Mouse (Mus musculus): ENCODE measurements at regions not wholly inside any gene's neighbourhood (a gene's known extent, or its start where the extent isn't known, plus 50 kb on each side); places are given as distances from the start of the nearest gene placed in this dataset.
A peak's percentile ranks its signal among the peaks of the same experiment; 100 is the strongest.
"Not testable (repeated sequence)": the region's sequence is repeated elsewhere in the genome, so short reads cannot be mapped to it uniquely, and the experiment has no call there.

GRCm38 (mm10) chr5:118461967-118462366 is 98.5 kb upstream of the Med13l start:
- no peak for DNase-seq (ENCODE audit: low read depth)

- peak; percentile 78 for DNase-seq (ENCODE audit: low read depth)
Measured at GRCm38 (mm10) chr5:118464931-118465801, 95.3 kb upstream of the Med13l start.

GRCm38 (mm10) chr5:118465991-118466750 is 94.3 kb upstream of the Med13l start:
- peak; percentile 55 for DNase-seq (ENCODE audit: low read depth)

GRCm38 (mm10) chr5:118468739-118469138 is 91.7 kb upstream of the Med13l start:
- no peak for DNase-seq (ENCODE audit: low read depth)

GRCm38 (mm10) chr5:118471569-118471968 is 88.9 kb upstream of the Med13l start:
- DNase-seq (ENCODE audit: low read depth): no peak

GRCm38 (mm10) chr5:118472291-118472690 is 88.2 kb upstream of the Med13l start:
- DNase-seq (ENCODE audit: low read depth): no peak

- no peak for DNase-seq (ENCODE audit: low read depth)
Measured at GRCm38 (mm10) chr5:118473128-118473730, 87.2 kb upstream of the Med13l start.

- peak; percentile 35 for DNase-seq (ENCODE audit: low read depth)
Measured at GRCm38 (mm10) chr5:118476597-118476996, 83.9 kb upstream of the Med13l start.

GRCm38 (mm10) chr5:118477131-118478119 is 83.1 kb upstream of the Med13l start:
- DNase-seq (ENCODE audit: low read depth): peak; percentile 63

GRCm38 (mm10) chr5:118478120-118478768 is 82.2 kb upstream of the Med13l start:
- peak; percentile 94 for DNase-seq (ENCODE audit: low read depth)

GRCm38 (mm10) chr5:118480000-118480399 is 80.5 kb upstream of the Med13l start:
- DNase-seq (ENCODE audit: low read depth): no peak

GRCm38 (mm10) chr5:118480965-118481793 is 79.3 kb upstream of the Med13l start:
- DNase-seq (ENCODE audit: low read depth): peak; percentile 56

- no peak for DNase-seq (ENCODE audit: low read depth)
Measured at GRCm38 (mm10) chr5:118481794-118482049, 78.8 kb upstream of the Med13l start.

- DNase-seq (ENCODE audit: low read depth): peak; percentile 50
Measured at GRCm38 (mm10) chr5:118482598-118482997, 77.9 kb upstream of the Med13l start.

GRCm38 (mm10) chr5:118483001-118483400 is 77.5 kb upstream of the Med13l start:
- no peak for DNase-seq (ENCODE audit: low read depth)

GRCm38 (mm10) chr5:118483532-118483931 is 76.9 kb upstream of the Med13l start:
- no peak for DNase-seq (ENCODE audit: low read depth)

GRCm38 (mm10) chr5:118485191-118485590 is 75.3 kb upstream of the Med13l start:
- DNase-seq (ENCODE audit: low read depth): no peak

GRCm38 (mm10) chr5:118492522-118492921 is 68.0 kb upstream of the Med13l start:
- DNase-seq (ENCODE audit: low read depth): not testable (repeated sequence)

GRCm38 (mm10) chr5:118494649-118495477 is 65.6 kb upstream of the Med13l start:
- no peak for DNase-seq (ENCODE audit: low read depth)

GRCm38 (mm10) chr5:118495478-118495760 is 65.1 kb upstream of the Med13l start:
- DNase-seq (ENCODE audit: low read depth): no peak

Data from naive thymus-derived CD4-positive, alpha-beta T cell, adult 2 months (primary cell).